Mouse (Mus musculus): ENCODE measurements around the gene Sprr2a2. TPM values are rescaled to one million over a fixed set of nuclear protein-coding genes. Genes with fewer than 3 reads are reported as not detected.

The Sprr2a2 gene
- polyA plus RNA-seq, 1 experiment from 2014 or later = 161 TPM

Other genes starting within 250 kb of the Sprr2a2 start
- not detected in 2 replicates for gene Pglyrp3, start 201.3 kb upstream of the Sprr2a2 start, polyA plus RNA-seq (2015; fragmentation: Nextera tagmentation; extraction: Ambion mirVana)
- 0.17 and 0.50 TPM in 2 replicates for gene Lor, start 132.8 kb upstream of the Sprr2a2 start, polyA plus RNA-seq (2015; fragmentation: Nextera tagmentation; extraction: Ambion mirVana)
- gene Prr9, start 92.0 kb upstream of the Sprr2a2 start, polyA plus RNA-seq (2015; fragmentation: Nextera tagmentation; extraction: Ambion mirVana) = not detected in 2 replicates
- gene Lelp1, start 73.2 kb upstream of the Sprr2a2 start, polyA plus RNA-seq (2015; fragmentation: Nextera tagmentation; extraction: Ambion mirVana) = not detected in 2 replicates
- gene Sprr2a1, start 121 bp upstream of the Sprr2a2 start, polyA plus RNA-seq (2015; fragmentation: Nextera tagmentation; extraction: Ambion mirVana) = 3.6 and 4.3 TPM in 2 replicates
- 15.2 and 18.4 TPM in 2 replicates for gene Sprr2a3, start 69.5 kb downstream of the Sprr2a2 start, polyA plus RNA-seq (2015; fragmentation: Nextera tagmentation; extraction: Ambion mirVana)
- gene Sprr2b, start 100.7 kb downstream of the Sprr2a2 start, polyA plus RNA-seq (2015; fragmentation: Nextera tagmentation; extraction: Ambion mirVana) = not detected in 2 replicates
- not detected in 2 replicates for gene Sprr2d, start 123.2 kb downstream of the Sprr2a2 start, polyA plus RNA-seq (2015; fragmentation: Nextera tagmentation; extraction: Ambion mirVana)
- gene Sprr2e, start 136.2 kb downstream of the Sprr2a2 start, polyA plus RNA-seq (2015; fragmentation: Nextera tagmentation; extraction: Ambion mirVana) = not detected in 2 replicates
- gene Sprr2f, start 149.3 kb downstream of the Sprr2a2 start, polyA plus RNA-seq (2015; fragmentation: Nextera tagmentation; extraction: Ambion mirVana) = not detected in 2 replicates
- gene Sprr2h, start 169.8 kb downstream of the Sprr2a2 start, polyA plus RNA-seq (2015; fragmentation: Nextera tagmentation; extraction: Ambion mirVana) = not detected in 2 replicates
- not detected in 2 replicates for gene Sprr2i, start 192.1 kb downstream of the Sprr2a2 start, polyA plus RNA-seq (2015; fragmentation: Nextera tagmentation; extraction: Ambion mirVana)
- gene Sprr2j-ps, start 202.2 kb downstream of the Sprr2a2 start, polyA plus RNA-seq (2015; fragmentation: Nextera tagmentation; extraction: Ambion mirVana) = not detected in 2 replicates
- gene Gm9774, start 213.5 kb downstream of the Sprr2a2 start, polyA plus RNA-seq (2015; fragmentation: Nextera tagmentation; extraction: Ambion mirVana) = 5.4 and 6.0 TPM in 2 replicates
- not detected in 2 replicates for gene Sprr2k, start 216.7 kb downstream of the Sprr2a2 start, polyA plus RNA-seq (2015; fragmentation: Nextera tagmentation; extraction: Ambion mirVana)
- 0.22 TPM in 1 of 2 replicates, not detected in the other for gene Sprr1b, start 222.9 kb downstream of the Sprr2a2 start, polyA plus RNA-seq (2015; fragmentation: Nextera tagmentation; extraction: Ambion mirVana)
- gene Sprr3, start 242.8 kb downstream of the Sprr2a2 start, polyA plus RNA-seq (2015; fragmentation: Nextera tagmentation; extraction: Ambion mirVana) = not detected in 2 replicates